Mouse (Mus musculus) naive thymus-derived CD4-positive, alpha-beta T cell, adult 5 months (primary cell): ENCODE data around the gene Pdc. TPM values are rescaled to one million over a fixed set of nuclear protein-coding genes. Genes with fewer than 3 reads are reported as not detected.

Source experiments
- polyA plus RNA-seq: library from polyadenylated mRNA; unstranded; fragments of 100-300 nt; shearing (Covaris generic); gene quantifications from one replicate; pipeline ENCODE4 v1.2.1, GENCODE M21; 2017

Pdc gene
- polyA plus RNA-seq = 0.20 TPM

GRCm38 (mm10) chr1:150319205-150319604 lies at the start of gene Pdc:
TSS of gene Pdc (plus strand) at chr1:150319417.

Other genes with a start within 250 kb of the Pdc start
- gene Ptgs2, start 219.4 kb upstream of the Pdc start, polyA plus RNA-seq = not detected
- 495 TPM for gene Tpr, start 73.4 kb downstream of the Pdc start, polyA plus RNA-seq
- gene Odr4, start 73.7 kb downstream of the Pdc start, polyA plus RNA-seq = 18.5 TPM
- 10.9 TPM for gene Prg4, start 146.7 kb downstream of the Pdc start, polyA plus RNA-seq